Mouse (Mus musculus) adrenal gland, postnatal 25 days (tissue): Measurements from ENCODE around the gene Clec16a. TPM values are rescaled to one million over a fixed set of nuclear protein-coding genes. Genes with fewer than 3 reads are reported as not detected.

Experiments
- DNase-seq: peaks from one replicate; pipeline ENCODE4 v3.0.0; 2021; ENCODE audit warnings: mixed read lengths
- total RNA-seq: library from RNA; stranded (reverse); gene quantifications from 2 replicates; pipeline ENCODE4 v1.2.3, GENCODE M21; 2021

Gene Clec16a
- total RNA-seq, 1 experiment from 2014 or later = 44.2 TPM

DNA sequence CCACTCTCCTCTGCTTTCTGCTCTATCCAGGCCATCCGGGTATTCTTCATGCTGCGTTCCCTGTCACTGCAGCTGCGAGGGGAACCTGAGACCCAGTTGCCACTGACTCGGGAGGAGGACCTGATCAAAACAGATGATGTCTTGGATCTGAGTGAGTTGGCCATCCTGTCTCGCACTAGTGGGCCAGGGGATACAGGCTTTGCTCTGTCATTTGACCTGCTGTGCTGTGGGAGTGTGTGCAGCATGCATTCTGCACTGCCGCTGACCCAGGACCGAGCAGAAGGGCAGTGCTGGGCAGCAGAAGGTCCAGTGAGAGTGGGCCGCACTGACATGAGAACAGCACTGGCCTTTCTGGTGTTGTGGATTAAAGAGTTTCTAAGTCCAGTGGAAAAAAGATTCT lies 99.6 kb downstream of the Clec16a start:
- DNase-seq = no peak

DNA sequence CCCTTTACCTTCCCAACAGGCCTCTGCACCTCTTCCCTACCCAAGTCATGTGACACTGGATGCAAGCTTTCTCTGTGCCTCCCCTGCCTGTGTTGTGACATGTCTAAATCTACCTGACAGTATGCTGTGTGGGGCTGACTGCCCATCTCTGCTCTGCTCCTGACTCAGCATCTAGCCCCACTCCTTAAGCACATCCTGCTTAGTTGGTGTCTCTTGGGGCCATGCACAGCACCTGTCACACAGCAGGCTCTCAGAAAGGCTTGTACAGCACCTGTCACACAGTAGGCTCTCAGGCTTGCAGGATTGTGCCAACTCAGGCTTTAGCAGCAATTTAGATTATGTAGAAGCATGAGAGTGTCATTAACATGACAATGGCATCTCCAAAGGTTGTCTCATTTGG lies 106.7 kb downstream of the Clec16a start:
- no peak for DNase-seq

DNA sequence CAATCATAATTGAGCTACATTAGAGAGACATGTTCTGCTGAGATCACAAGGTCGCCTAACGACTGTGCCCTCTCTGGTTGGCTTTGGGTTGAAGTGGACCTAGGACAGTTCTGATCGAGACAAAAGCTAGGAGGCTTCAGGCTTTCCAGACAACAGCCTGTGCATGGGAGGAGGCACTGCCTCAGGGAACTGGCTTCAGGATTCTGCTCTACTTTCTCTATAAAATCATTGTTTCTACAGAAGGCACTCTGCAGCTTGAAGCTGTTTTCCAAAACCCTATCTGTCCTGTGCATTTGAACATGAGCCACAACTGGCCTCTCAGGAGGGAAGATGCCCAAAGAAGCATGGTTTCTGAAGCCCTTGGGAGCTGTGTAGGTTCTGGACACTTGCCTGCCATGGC lies 107.8 kb downstream of the Clec16a start:
- DNase-seq = no peak

DNA sequence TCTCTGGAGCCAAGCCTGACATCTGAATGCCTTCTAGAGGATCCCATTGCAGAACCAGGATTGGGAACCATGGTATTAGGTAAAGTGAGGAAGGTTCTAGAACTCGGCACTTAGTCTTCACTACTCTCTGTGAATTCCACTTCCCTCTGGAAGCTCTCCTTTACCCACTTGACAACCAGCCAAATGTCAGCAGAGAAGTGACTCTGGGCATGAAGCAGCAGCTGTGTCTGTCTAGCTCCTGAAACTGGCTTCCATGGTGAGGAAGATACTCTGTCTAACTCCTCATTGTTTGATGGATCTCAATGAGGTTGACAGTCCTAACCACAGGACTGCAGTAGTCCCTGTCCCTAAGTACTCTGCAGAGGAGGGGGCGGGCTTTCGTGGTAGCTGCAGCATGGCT lies 110.1 kb downstream of the Clec16a start:
- no peak for DNase-seq

DNA sequence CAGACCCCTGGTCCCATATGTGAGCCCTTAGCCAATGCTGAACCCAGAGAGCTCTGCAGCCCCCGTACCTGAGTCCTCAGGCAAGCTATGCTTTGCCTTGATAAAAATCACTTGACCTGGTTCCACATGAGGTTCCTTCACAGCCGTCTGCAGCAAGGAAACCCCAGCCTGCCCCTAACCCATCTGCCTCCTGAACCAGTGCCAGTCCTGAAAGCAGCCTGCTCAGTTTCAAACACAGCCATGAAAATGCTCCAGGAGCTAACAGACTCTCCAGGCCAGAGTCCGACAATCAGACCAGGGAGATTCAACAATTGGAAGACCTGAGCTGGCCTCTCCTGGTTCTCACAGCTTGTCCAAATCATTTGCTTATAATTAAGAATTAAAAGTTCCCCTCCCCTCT lies 110.8 kb downstream of the Clec16a start:
- no peak for DNase-seq

DNA sequence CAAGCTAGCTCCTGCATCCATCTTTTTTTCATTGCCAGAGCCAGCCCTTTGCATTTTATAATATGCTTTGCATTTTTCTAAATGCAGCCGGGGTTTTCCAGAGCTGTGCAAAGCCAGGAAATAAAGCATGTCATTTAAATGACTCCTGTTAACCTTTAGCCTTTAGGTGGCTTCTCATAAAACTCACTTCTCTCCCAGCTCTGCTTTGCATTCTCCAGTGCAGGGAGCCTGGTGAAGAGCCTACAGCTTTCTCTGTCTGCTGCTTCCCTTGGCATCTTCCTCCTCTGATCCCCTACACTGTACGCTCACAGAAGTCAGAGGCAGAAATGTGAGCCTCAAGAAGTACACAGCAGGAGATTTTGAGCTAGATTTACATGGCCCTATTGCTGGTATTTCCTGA lies 111.3 kb downstream of the Clec16a start:
- DNase-seq = no peak

DNA sequence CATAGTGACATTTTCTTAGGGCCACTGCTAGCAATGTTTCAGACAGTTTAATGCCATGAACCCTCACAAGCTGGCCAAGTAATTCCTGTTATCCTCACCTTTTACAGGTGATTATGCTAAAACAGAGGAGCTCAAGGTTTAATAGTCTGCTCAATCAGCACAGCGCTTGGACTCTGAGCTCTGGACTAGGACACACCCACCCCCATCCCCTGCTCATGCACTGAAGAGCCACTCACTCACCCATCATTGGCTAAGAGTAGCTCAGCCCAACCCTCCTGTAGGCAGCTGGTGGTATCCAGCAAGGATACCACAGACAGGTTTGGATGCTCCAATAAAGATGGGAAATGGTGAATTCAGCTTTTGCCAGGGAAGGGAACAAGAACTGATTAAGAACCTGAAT lies 111.8 kb downstream of the Clec16a start:
- DNase-seq = no peak

DNA sequence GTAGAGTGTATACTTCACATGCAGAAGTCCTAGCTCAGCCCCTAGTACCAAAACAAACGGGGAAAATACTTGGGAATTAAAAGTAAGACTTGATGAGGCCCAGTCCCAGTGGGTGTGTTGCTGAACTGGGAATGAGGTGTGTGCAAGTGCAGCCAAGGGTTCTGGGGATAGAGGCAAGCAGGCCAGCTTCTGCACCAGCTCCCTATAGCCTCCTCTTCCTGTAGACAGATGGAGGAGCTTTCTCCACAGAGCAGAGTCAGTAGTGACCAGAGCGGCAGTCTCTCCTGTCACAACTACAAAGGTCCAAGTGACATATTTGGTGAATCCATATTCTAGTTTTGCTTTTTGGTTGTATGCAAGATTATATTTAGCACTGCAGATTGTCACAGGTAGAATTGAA lies 114.1 kb downstream of the Clec16a start:
- DNase-seq = no peak

DNA sequence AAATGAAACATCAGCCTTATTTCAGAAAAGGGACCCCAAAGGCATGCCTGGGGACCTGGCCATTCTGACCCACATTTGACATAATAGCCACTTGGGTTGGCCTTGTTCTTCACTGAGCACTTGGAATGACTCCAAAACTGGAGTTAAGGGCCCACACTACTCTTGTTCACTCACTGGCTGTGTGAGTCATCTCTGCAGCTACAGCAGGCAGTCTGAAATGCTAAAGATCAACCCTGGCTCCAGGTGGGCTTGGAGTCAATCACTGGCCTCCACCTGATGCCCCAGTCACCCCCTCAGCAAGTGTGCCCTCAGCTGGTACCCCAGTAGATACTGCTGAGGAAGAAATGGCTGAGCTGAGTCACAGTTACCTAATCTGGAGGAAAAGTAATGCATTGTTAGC lies 115.4 kb downstream of the Clec16a start:
- DNase-seq = no peak

DNA sequence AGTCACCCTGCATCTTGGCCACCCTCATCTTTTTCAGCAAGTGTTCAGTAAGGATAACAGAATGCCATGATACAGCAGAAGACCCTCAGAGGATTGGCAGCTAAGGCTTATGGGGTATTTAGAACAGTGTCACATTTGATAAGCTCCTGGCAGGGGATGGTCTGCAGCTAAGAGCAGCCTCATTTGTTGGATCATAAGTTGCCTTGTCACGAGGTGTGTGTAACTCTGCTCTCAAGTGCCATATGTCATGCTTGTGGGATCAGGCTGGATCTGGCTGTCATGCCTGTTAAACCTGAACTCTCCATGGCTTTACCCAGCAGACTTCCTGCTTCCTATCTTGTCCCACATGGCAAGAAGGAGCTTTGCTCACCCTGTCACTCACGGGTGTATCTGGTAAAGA lies 116.2 kb downstream of the Clec16a start:
- no peak for DNase-seq

DNA sequence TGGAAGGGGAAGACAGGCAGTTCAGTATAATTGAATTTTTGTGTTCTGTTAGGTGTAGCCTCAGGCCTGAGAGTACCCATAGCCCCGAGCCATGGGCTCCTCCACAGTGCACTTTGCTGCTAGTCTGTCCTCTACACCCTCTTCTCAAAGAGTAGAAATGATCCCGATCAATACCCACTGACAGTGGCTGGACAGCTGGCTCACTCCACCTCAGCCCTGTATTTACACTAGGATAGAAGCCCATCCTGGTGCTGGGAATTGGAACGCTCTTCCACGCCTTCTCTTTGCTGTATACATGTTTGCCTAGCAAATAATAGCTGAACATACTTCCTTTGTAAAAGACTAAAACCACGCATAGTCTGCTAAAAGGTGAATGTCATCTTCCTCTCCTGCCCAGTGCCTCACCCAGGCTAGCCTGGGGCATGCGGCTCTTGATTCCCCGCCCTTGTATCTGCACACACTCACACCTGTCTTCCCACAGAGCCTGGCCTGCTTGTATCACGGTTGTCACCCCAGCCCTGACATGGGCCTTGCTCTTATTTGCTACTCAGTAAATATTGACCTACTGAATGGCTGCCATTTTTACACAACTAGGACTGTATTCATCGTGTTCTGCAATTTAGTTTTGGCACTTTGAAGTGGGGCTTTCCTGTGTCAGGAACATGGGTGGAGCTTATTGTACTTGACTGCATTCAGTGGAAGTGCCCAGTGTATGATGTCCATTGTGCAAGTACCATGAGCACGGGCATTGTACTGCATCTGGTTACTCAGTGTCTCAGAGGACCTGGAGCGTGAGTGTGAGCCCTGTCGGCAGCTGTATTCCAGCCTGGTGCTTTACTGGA lies 119.0 kb downstream of the Clec16a start:
- no peak for DNase-seq

DNA sequence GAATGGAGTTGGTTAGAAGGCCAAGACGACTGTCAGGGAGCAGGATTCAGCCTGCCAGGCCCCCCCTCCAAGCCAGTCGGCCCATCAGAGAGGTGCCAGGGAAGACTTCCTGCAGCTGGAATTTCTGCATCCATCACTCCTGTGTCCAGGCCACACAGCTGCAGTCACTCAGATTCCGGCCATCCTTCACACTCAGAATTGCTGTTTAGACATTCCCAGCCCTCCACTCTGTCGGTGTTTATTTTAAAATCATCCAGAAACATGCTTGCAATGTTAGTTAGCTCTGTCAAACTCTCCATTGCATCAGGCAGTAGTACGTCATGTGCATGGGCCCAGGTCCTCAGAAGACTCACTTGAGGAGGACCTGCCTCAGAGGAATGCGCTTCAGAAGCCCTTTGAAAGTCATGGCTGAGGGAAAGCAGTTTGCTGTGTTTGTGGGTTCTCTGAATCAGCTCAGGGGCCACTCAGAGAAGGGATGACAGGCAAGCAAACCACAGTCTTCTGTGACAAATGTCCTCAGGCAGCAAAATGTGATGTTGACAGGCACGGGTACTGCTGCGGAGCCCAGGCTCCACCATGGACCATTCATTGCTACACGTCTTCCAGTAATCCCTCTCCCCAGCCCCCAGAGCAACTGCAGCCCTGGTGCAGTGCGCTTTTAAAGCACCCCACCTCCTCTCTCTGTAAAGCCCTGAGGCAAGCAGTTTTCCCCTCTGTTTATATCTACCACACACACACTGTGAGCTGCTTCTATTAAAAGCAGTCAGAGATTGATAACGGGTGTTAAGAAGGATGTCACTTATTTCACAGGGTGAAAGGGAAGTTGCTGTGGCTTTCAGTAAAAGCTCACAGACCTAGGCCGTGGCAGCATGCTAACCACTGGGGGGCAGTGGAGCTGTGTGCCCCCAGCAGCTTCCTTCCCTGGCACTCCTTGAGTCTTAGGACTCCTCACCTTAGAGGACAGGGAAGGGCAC lies 120.1 kb downstream of the Clec16a start:
- DNase-seq = peak; percentile 45

DNA sequence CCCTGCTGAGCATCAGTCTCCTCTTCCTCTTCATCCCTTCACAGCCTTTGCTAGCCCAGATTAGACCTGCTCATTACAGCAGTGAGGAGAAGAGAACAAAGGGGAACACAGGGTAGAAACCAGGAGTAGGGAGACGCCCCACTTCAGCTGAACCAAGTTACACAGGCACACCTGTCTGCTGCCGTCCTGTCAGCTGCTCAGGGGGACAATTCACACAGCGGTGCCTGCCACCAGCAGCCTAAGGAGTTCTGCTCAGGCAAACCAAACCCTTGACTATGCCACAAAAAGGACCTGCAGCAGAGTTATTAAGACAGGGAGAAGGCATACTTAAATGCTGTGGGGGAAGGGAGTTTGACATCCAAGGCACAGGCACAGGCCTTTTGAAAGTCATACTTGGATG lies 121.6 kb downstream of the Clec16a start:
- no peak for DNase-seq

DNA sequence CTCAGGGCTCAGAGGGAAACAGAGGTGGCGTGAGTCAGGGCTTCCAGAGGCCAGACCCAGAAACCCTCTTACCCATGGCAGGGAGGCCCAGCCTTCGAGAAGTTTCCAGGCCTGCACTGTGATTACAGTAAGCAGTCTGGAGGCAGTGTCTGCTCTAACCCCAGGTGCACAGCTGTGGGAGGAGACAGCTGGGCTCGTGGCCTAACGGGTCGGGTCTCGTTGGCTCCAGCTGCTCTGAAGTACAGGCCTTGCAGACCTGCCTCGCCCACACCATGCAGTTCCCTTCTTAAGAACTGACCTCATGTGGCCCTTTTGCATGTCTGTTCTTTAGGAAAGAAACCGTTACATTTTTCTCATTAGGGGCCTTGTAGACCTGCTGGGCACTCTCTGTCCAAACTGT lies 123.3 kb downstream of the Clec16a start:
- no peak for DNase-seq

DNA sequence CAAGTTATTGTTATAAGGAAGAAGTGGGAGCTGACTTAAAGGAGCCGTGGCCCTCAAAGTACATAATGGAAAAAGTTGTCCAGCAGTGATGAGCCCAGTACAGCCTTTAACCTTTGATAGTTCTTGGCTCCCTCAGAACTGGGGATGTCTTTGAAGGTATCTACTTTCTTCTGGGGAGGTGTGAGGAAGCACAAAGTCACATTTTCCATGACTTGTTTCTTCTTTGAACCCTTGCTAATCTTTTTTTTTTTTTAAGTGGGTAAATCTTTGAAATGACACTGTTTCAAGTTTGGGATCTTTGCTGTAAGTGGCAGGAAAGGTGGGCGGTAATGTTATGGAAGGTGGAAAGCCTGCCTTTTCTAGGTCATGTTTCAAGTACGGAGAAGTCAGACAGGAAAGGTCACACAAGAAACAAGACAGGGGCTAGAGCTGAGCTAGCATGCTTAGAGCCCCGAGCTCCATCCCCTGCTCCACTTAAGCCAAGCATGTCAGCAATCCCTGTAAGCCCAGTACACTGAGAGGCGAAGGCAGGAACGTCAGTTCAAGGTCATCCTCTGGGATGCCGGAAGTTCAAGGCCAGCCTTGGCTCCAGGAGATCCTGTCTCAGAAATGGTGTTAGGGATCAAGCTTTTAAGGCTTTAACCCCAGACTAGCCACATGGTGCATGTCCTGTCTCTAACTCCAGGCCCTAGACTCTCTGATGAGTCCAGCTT lies 124.0 kb downstream of the Clec16a start:
- DNase-seq = no peak

DNA sequence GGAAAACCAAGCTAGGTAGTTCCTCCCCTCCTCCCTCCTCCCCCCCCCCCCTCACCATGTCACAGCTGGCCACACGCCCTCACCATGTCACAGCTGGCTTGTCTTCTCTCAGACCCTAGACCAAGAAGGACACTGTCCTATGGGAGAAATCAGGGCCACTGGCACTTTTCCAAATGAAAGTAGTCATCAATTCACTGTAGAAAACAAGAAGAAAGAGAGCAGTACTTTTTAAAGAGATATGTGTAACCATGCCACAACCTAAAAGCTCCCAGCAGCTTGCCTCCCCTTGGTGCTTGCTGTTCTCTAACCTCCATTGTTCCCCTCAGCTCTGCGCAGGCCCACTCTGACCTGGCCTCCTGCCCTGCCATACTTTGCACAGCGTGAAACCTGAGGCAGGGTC lies 124.8 kb downstream of the Clec16a start:
- DNase-seq = no peak

DNA sequence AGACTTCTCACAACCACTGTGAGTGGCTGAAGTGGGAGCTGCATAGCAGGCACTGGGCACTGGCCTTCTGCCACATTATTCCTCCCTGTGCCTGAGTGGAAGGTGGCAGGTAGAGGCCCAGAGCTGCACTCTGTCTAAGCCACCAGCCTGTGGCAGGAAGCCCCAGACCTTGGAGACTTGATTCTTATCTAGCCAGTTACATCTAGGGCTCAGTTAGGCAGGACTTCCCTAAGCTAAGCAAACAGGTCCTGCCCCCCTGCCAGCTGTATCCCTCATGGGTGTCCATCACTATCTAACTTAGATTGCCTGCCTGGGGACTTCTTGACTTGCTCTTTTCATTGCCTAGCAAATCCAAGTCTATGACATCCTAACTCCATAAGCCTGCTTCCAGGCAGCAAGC lies 127.4 kb downstream of the Clec16a start:
- DNase-seq = no peak

DNA sequence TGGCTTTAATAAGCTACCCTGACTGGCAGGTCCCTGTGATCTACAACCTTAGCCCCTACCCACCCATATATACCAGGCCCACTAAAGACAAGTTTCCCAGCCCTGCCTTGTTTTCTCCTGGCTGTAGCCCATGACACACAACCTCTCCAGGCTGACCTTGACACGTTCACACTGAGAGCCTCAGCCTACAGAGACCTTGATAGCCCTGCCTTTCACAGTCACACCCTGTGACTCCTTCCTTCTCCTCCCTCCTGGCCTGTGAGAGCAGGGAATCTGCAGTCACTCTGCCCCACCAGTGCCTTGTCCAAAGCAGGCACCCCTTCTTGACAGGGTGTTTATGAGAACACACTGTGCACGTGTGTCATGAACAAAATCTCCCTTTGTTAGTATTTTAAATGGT lies 128.9 kb downstream of the Clec16a start:
- no peak for DNase-seq

DNA sequence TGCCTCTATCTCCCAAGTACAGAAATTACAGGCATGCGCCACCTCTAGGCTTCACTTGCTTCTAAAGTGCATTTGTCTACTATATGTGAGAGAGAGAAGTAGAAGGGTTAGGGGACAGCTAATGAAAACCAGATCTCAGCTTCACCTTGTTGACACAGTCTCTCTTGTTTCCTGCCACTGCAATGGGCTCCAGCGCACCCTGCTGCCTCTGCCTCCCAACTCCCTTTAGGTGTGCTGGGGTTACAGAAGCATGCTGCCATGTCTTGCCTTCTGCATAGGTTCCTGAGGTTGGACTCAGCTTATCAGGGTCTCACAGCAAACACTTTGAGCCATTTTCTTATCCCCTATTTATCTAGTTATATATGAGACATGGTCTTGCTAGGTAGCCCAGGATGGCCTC lies 129.8 kb downstream of the Clec16a start:
- no peak for DNase-seq

DNA sequence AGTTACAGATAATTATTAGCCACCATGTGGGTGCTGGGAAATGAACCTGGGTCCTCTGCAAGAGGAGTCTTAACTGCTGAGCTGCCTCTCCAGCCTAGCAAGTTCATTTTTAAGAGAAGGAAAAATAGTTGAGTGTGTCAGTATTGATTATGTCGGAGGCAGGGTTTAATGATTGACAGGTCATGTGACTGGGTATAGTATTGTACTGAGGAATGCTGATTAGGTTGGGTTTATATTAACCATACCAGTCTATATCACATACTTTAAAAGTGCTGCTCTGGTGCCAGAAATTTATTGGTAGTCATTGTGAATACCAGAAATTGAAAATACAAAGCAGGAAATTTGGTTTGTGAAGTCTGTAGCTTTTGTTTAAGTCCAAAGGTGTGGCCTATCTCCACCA lies 130.5 kb downstream of the Clec16a start:
- DNase-seq = no peak

DNA sequence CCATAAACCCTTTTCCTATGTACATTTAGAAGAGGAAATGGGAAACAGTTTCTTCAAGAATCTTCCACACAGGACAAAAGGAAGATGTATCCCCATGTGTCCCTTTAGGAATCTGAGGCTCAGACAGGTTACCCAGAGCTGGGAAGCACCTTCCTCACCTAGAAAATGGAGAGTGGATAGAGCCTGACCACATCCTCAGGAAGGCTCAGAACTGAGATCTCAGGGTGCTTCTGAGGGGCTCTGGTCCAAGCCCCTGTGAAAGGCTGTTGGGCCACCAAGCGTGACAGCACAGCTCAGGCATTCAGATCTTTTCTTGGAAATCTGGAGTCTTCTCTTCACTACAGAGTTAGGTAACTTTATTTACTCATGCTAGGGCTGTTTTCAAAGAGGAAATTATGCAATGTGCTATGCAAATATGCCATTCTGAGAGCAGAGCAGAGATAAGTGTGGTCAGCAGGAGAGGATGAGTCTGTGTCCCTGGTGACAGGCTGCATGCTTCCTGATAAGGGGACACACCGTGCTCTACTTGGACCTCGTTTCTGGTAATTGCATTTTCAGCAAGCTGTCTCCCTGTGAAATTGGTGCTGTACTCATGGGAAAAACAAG lies 131.4 kb downstream of the Clec16a start:
- DNase-seq = no peak

DNA sequence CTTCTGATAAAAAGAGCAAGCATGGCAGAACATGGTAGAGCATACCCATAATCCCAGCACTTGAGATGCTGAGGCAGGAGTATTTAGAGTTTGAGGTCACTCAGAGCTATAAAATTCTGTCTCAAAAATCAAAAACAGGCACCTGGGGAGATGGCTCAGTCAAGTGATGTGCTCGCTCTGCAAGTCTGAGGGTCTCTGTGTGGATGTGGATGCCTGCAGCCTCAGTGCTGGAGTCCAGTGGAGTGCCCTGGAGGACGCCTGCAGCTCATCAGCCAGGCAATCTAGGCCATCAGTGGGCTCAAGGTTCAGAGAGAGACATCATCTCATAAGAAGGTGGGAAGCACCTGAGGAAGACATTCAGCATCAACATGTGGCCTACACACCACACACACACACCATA lies 137.4 kb downstream of the Clec16a start:
- no peak for DNase-seq
